Mouse (Mus musculus): ENCODE data around the gene Tedc2. TPM values are rescaled to one million over a fixed set of nuclear protein-coding genes. Genes with fewer than 3 reads are reported as not detected.

The Tedc2 gene
- polyA plus RNA-seq, 1 experiment from 2014 or later = 6.1 TPM

- Histone ChIP-seq H3K9ac (ENCODE audit: low read length) (no peak overlapping the region), H3K9me3 (ENCODE audit: control insufficient read depth, low read length) (no peaks in the 10 kb centered on the region), H3K4me1 (replicated peaks; ENCODE audit: control insufficient read depth, insufficient read depth) (peaks cover 7% of the 10 kb centered on the region), H3K27me3 (ENCODE audit: control insufficient read depth, insufficient read depth, low read length) (no peaks in the 10 kb centered on the region), H3K4me2 (replicated peaks; ENCODE audit: low read depth) (no peak overlapping the region), H3K36me3 (ENCODE audit: control insufficient read depth, insufficient read depth, low read length) (peaks cover 13% of the 10 kb centered on the region), H3K4me3 (ENCODE audit: low read depth, low read length) (no peak overlapping the region), H3K27ac (replicated peaks) (no peak overlapping the region)
- 82% methylated on average over 10 of the region's 10 CpGs for WGBS
- DNase-seq (ENCODE audit: low spot score) = no peak
- no peak for TF ChIP-seq EP300 (optimal IDR thresholded peaks at IDR 0.05)
- no peak for ATAC-seq (ENCODE audit: low FRiP score, low TSS enrichment)
Observed at GRCm38 (mm10) chr17:24224741-24225140, 4.1 kb upstream of the Tedc2 start.

- Histone ChIP-seq H3K4me3 (ENCODE audit: low read depth, low read length) (no peak overlapping the region), H3K27me3 (ENCODE audit: control insufficient read depth, insufficient read depth, low read length) (no peaks in the 10 kb centered on the region), H3K4me2 (replicated peaks; ENCODE audit: low read depth) (no peak overlapping the region), H3K4me1 (replicated peaks; ENCODE audit: control insufficient read depth, insufficient read depth) (peaks cover 9% of the 10 kb centered on the region), H3K9ac (ENCODE audit: low read length) (no peak overlapping the region), H3K27ac (replicated peaks) (no peak overlapping the region), H3K36me3 (ENCODE audit: control insufficient read depth, insufficient read depth, low read length) (peaks cover 13% of the 10 kb centered on the region), H3K9me3 (ENCODE audit: control insufficient read depth, low read length) (no peaks in the 10 kb centered on the region)
- TF ChIP-seq CTCF (IDR thresholded peaks at IDR 0.05; ENCODE audit: low read depth) (no peak), EP300 (optimal IDR thresholded peaks at IDR 0.05) (no peak)
- WGBS = 81% methylated on average over 5 of the region's 5 CpGs
- no peak for ATAC-seq (ENCODE audit: low FRiP score, low TSS enrichment)
- no peak for DNase-seq (ENCODE audit: low spot score)
Observed at GRCm38 (mm10) chr17:24223513-24223912, 2.9 kb upstream of the Tedc2 start.

- peaks cover 13% of the 10 kb centered on the region for H3K36me3 ChIP-seq (ENCODE audit: control insufficient read depth, insufficient read depth, low read length)
- H3K4me3 ChIP-seq (ENCODE audit: low read depth, low read length) = no peak overlapping the region
- DNase-seq (ENCODE audit: low spot score) (no peak), ATAC-seq (ENCODE audit: low FRiP score, low TSS enrichment) (no peak)
- H3K4me2 ChIP-seq (replicated peaks; ENCODE audit: low read depth) = no peak overlapping the region
- 75% methylated on average over 6 of the region's 6 CpGs for WGBS
- peaks cover 9% of the 10 kb centered on the region for H3K4me1 ChIP-seq (replicated peaks; ENCODE audit: control insufficient read depth, insufficient read depth)
- TF ChIP-seq CTCF (IDR thresholded peaks at IDR 0.05; ENCODE audit: low read depth) = no peak
- TF ChIP-seq EP300 (optimal IDR thresholded peaks at IDR 0.05) = no peak
- H3K27ac ChIP-seq (replicated peaks) = no peak overlapping the region
- no peak overlapping the region for H3K9ac ChIP-seq (ENCODE audit: low read length)
- no peaks in the 10 kb centered on the region for H3K9me3 ChIP-seq (ENCODE audit: control insufficient read depth, low read length)
- H3K27me3 ChIP-seq (ENCODE audit: control insufficient read depth, insufficient read depth, low read length) = no peaks in the 10 kb centered on the region
Observed at GRCm38 (mm10) chr17:24222653-24223052, 2.0 kb upstream of the Tedc2 start.

GRCm38 (mm10) chr17:24216836-24217235, 3.8 kb downstream of the Tedc2 start:
- DNase-seq (ENCODE audit: low spot score) (peak; percentile 40), ATAC-seq (ENCODE audit: low FRiP score, low TSS enrichment) (no peak)
- 81% methylated on average over 4 of the region's 4 CpGs for WGBS
- Histone ChIP-seq H3K27ac (replicated peaks) (no peak overlapping the region), H3K27me3 (ENCODE audit: control insufficient read depth, insufficient read depth, low read length) (no peaks in the 10 kb centered on the region), H3K9ac (ENCODE audit: low read length) (no peak overlapping the region), H3K4me2 (replicated peaks; ENCODE audit: low read depth) (no peak overlapping the region), H3K4me1 (replicated peaks; ENCODE audit: control insufficient read depth, insufficient read depth) (peaks cover 12% of the 10 kb centered on the region), H3K9me3 (ENCODE audit: control insufficient read depth, low read length) (no peaks in the 10 kb centered on the region), H3K4me3 (ENCODE audit: low read depth, low read length) (no peak overlapping the region), H3K36me3 (ENCODE audit: control insufficient read depth, insufficient read depth, low read length) (no peaks in the 10 kb centered on the region)
- TF ChIP-seq EP300 (optimal IDR thresholded peaks at IDR 0.05) (no peak), CTCF (IDR thresholded peaks at IDR 0.05; ENCODE audit: low read depth) (no peak)

- Histone ChIP-seq H3K4me3 (ENCODE audit: low read depth, low read length) (no peak overlapping the region), H3K27me3 (ENCODE audit: control insufficient read depth, insufficient read depth, low read length) (peaks cover 3% of the 10 kb centered on the region; the same call in 1 of the 2 replicates), H3K27ac (replicated peaks) (peak overlapping the region; percentile 85), H3K4me1 (replicated peaks; ENCODE audit: control insufficient read depth, insufficient read depth) (peaks cover 19% of the 10 kb centered on the region), H3K36me3 (ENCODE audit: control insufficient read depth, insufficient read depth, low read length) (no peaks in the 10 kb centered on the region), H3K9ac (ENCODE audit: low read length) (no peak overlapping the region), H3K9me3 (ENCODE audit: control insufficient read depth, low read length) (no peaks in the 10 kb centered on the region), H3K4me2 (replicated peaks; ENCODE audit: low read depth) (no peak overlapping the region)
- WGBS = 25% methylated on average over 6 of the region's 6 CpGs
- ATAC-seq (ENCODE audit: low FRiP score, low TSS enrichment) (no peak; the same call in 1 of the 2 replicates), DNase-seq (ENCODE audit: low spot score) (no peak)
- TF ChIP-seq EP300 (optimal IDR thresholded peaks at IDR 0.05) = no peak
- no peak for TF ChIP-seq CTCF (IDR thresholded peaks at IDR 0.05; ENCODE audit: low read depth)
Observed at GRCm38 (mm10) chr17:24213186-24213585, 7.5 kb downstream of the Tedc2 start.

GRCm38 (mm10) chr17:24212441-24213018, 8.1 kb downstream of the Tedc2 start:
- no peaks in the 10 kb centered on the region for H3K36me3 ChIP-seq (ENCODE audit: control insufficient read depth, insufficient read depth, low read length)
- no peak overlapping the region for H3K9ac ChIP-seq (ENCODE audit: low read length)
- DNase-seq (ENCODE audit: low spot score) (no peak), ATAC-seq (ENCODE audit: low FRiP score, low TSS enrichment) (no peak)
- peak overlapping the region; percentile 34; the same call in 1 of the 2 replicates for H3K4me3 ChIP-seq (ENCODE audit: low read depth, low read length)
- 40% methylated on average over 5 of the region's 5 CpGs for whole genome bisulfite sequencing
- peak overlapping the region; percentile 69 for H3K4me2 ChIP-seq (replicated peaks; ENCODE audit: low read depth)
- H3K27me3 ChIP-seq (ENCODE audit: control insufficient read depth, insufficient read depth, low read length) = peaks cover 3% of the 10 kb centered on the region; the same call in 1 of the 2 replicates
- H3K27ac ChIP-seq (replicated peaks) = peak overlapping the region; percentile 85
- H3K9me3 ChIP-seq (ENCODE audit: control insufficient read depth, low read length) = no peaks in the 10 kb centered on the region
- TF ChIP-seq CTCF (IDR thresholded peaks at IDR 0.05; ENCODE audit: low read depth) (peak; percentile 51), EP300 (optimal IDR thresholded peaks at IDR 0.05) (no peak)
- H3K4me1 ChIP-seq (replicated peaks; ENCODE audit: control insufficient read depth, insufficient read depth) = peaks cover 19% of the 10 kb centered on the region

Measured in stomach, postnatal 0 days (tissue).